Mouse (Mus musculus) common myeloid progenitor, adult 5-6 weeks (primary cell): ENCODE results near the gene 1700028J19Rik. TPM values are rescaled to one million over a fixed set of nuclear protein-coding genes. Genes with fewer than 3 reads are reported as not detected.

Source experiments
- total RNA-seq: library from RNA; stranded (forward); fragments of 200-1000, 187-1606 nt; gene quantifications from 2 replicates; pipeline ENCODE4 v1.2.3, GENCODE M21; 2017

1700028J19Rik gene
- total RNA-seq, 1 experiment from 2014 or later = 0.55 TPM

Other genes starting within 250 kb of the 1700028J19Rik start
- not detected in 2 replicates for gene Klk1b26, start 234.5 kb downstream of the 1700028J19Rik start, total RNA-seq
- gene Klk1b27, start 194.4 kb downstream of the 1700028J19Rik start, total RNA-seq = not detected in 2 replicates
- gene Klk1b21, start 144.4 kb downstream of the 1700028J19Rik start, total RNA-seq = not detected in 2 replicates
- gene Klk1b22, start 134.0 kb downstream of the 1700028J19Rik start, total RNA-seq = not detected in 2 replicates
- gene Klk1b16, start 109.9 kb downstream of the 1700028J19Rik start, total RNA-seq = not detected in 2 replicates
- gene Klk1b24, start 58.5 kb downstream of the 1700028J19Rik start, total RNA-seq = not detected in 2 replicates
- gene Klk1b3, start 48.5 kb downstream of the 1700028J19Rik start, total RNA-seq = not detected in 2 replicates
- gene Klk1b4, start 39.3 kb downstream of the 1700028J19Rik start, total RNA-seq = not detected in 2 replicates
- not detected in 2 replicates for gene Klk1b5, start 30.8 kb downstream of the 1700028J19Rik start, total RNA-seq
- not detected in 2 replicates for gene Klk1, start 21.3 kb downstream of the 1700028J19Rik start, total RNA-seq
- not detected in 2 replicates for gene Gm36864, start 10.5 kb downstream of the 1700028J19Rik start, total RNA-seq
- gene 2410002F23Rik, start within 50 bp of the 1700028J19Rik start, total RNA-seq = 97.3 and 107 TPM in 2 replicates
- gene Acp4, start 10.7 kb upstream of the 1700028J19Rik start, total RNA-seq = not detected in 2 replicates
- gene Gm15517, start 14.8 kb upstream of the 1700028J19Rik start, total RNA-seq = not detected in 2 replicates
- gene Clec11a, start 60.2 kb upstream of the 1700028J19Rik start, total RNA-seq = 2.7 and 5.5 TPM in 2 replicates
- gene Shank1, start 63.6 kb upstream of the 1700028J19Rik start, total RNA-seq = not detected in 2 replicates
- 0.58 and 0.64 TPM in 2 replicates for gene Syt3, start 137.4 kb upstream of the 1700028J19Rik start, total RNA-seq
- 0.78 TPM in 1 of 2 replicates, not detected in the other for gene 1700008O03Rik, start 139.1 kb upstream of the 1700028J19Rik start, total RNA-seq
- gene Lrrc4b, start 182.3 kb upstream of the 1700028J19Rik start, total RNA-seq = not detected in 2 replicates
- not detected in 2 replicates for gene Aspdh, start 218.7 kb upstream of the 1700028J19Rik start, total RNA-seq
- 26.0 and 37.3 TPM in 2 replicates for gene Josd2, start 221.3 kb upstream of the 1700028J19Rik start, total RNA-seq
- 29.5 and 38.8 TPM in 2 replicates for gene Emc10, start 249.8 kb upstream of the 1700028J19Rik start, total RNA-seq
- gene Fam71e1, start 249.9 kb upstream of the 1700028J19Rik start, total RNA-seq = 3.1 TPM in 1 of 2 replicates, not detected in the other